Mouse (Mus musculus) heart, adult 11 months (tissue): Measurements from ENCODE around the gene Fermt3.

Experiments
- DNase-seq: peaks from one replicate; pipeline ENCODE4 v3.0.0; 2022

The Fermt3 gene

GRCm38 (mm10) chr19:6987904-6988285 is 31.4 kb downstream of the Fermt3 start:
- DNase-seq: no peak

- DNase-seq: peak; percentile 98
Measured at GRCm38 (mm10) chr19:6987061-6987903, 32.0 kb downstream of the Fermt3 start, which contains the start of gene Vegfb. Gene Vegfb, minus strand, starts transcription at chr19:6987651.

- DNase-seq: peak; percentile 94
Measured at GRCm38 (mm10) chr19:6985951-6986708, 33.1 kb downstream of the Fermt3 start.

- DNase-seq: peak; percentile 94
Measured at GRCm38 (mm10) chr19:6985300-6985699, 34.0 kb downstream of the Fermt3 start.

GRCm38 (mm10) chr19:6983621-6984020 is 35.6 kb downstream of the Fermt3 start:
- no peak for DNase-seq

- DNase-seq: no peak
Measured at GRCm38 (mm10) chr19:6981465-6981864, 37.8 kb downstream of the Fermt3 start.

GRCm38 (mm10) chr19:6980381-6981093 is 38.7 kb downstream of the Fermt3 start, which contains the start of gene Fkbp2:
Gene Fkbp2, minus strand, starts transcription at chr19:6980501.
- DNase-seq: peak; percentile 100

- peak; percentile 100 for DNase-seq
Measured at GRCm38 (mm10) chr19:6979486-6980380, 39.5 kb downstream of the Fermt3 start.

GRCm38 (mm10) chr19:6979001-6979479 is 40.2 kb downstream of the Fermt3 start:
- no peak for DNase-seq

GRCm38 (mm10) chr19:6978639-6978974 is 40.7 kb downstream of the Fermt3 start:
- no peak for DNase-seq

GRCm38 (mm10) chr19:6977759-6978638 is 41.3 kb downstream of the Fermt3 start:
- DNase-seq: peak; percentile 96

- DNase-seq: peak; percentile 98
Measured at GRCm38 (mm10) chr19:6975537-6976521, 43.4 kb downstream of the Fermt3 start, which contains the start of gene Plcb3. Gene Plcb3, minus strand, starts transcription at chr19:6976470.

GRCm38 (mm10) chr19:6974211-6975205 is 44.8 kb downstream of the Fermt3 start, which contains the start of gene Ppp1r14b:
Gene Ppp1r14b, plus strand, starts transcription at chr19:6974968.
- DNase-seq: peak; percentile 99

- DNase-seq: no peak
Measured at GRCm38 (mm10) chr19:6973581-6974190, 45.6 kb downstream of the Fermt3 start.

- DNase-seq: peak; percentile 93
Measured at GRCm38 (mm10) chr19:6972247-6972917, 46.9 kb downstream of the Fermt3 start.

- DNase-seq: no peak
Measured at GRCm38 (mm10) chr19:6971644-6972043, 47.6 kb downstream of the Fermt3 start.

- DNase-seq: peak; percentile 95
Measured at GRCm38 (mm10) chr19:6970460-6971085, 48.7 kb downstream of the Fermt3 start.
